Mouse (Mus musculus) neural tube, embryonic 14.5 days (tissue): ENCODE data around the gene Gtpbp1. TPM values are rescaled to one million over a fixed set of nuclear protein-coding genes. Genes with fewer than 3 reads are reported as not detected.

ENCODE experiments used
- ATAC-seq: fragments of 200-750 bp; cut with Nextera tagmentation; 2 replicates; pipeline ENCODE4 v1.8.0; 2017; ENCODE audit warnings: low read depth, mild to moderate bottlenecking, moderate TSS enrichment, moderate library complexity
- H3K27ac ChIP-seq: fragments of 300-500 bp; sonication (generic); 2 replicates; pipeline ENCODE4 v1.5.1; 2014; ENCODE audit warnings: low read depth, mild to moderate bottlenecking, control low read depth, low read length, moderate library complexity, mixed read lengths
- H3K27me3 ChIP-seq: fragments of 300-500 bp; sonication (generic); 2 replicates; pipeline ENCODE4 v1.6.1; 2014; ENCODE audit warnings: low read length; ENCODE audit not compliant: control insufficient read depth, insufficient read depth
- H3K36me3 ChIP-seq: fragments of 300-500 bp; sonication (generic); 2 replicates; pipeline ENCODE4 v1.6.1; 2014; ENCODE audit warnings: low read length, mixed read lengths; ENCODE audit not compliant: control insufficient read depth, insufficient read depth
- H3K4me1 ChIP-seq: fragments of 300-500 bp; sonication (generic); 2 replicates; pipeline ENCODE4 v1.6.1; 2014; ENCODE audit warnings: low read length; ENCODE audit not compliant: control insufficient read depth, insufficient read depth
- H3K4me2 ChIP-seq: fragments of 300-500 bp; sonication (generic); 2 replicates; pipeline ENCODE4 v1.6.1; 2014; ENCODE audit warnings: mild to moderate bottlenecking, low read depth, low read length, control low read depth
- H3K4me3 ChIP-seq: fragments of 300-500 bp; sonication (generic); 2 replicates; pipeline ENCODE4 v1.5.1; 2014; ENCODE audit warnings: low read depth, low read length, control low read depth, mixed read lengths
- H3K9ac ChIP-seq: fragments of 300-500 bp; sonication (generic); replicated peaks from 2 replicates; pipeline ENCODE4 v1.6.1; 2014; ENCODE audit warnings: low read depth, mild to moderate bottlenecking, control low read depth, low read length, mixed read lengths
- H3K9me3 ChIP-seq: fragments of 300-500 bp; sonication (generic); 2 replicates; pipeline ENCODE4 v1.6.1; 2016; ENCODE audit warnings: low read length; ENCODE audit not compliant: control insufficient read depth
- WGBS: fragments of 180-500 bp; shearing (Covaris S2); extraction: QIAGEN DNeasy Blood & Tissue Kit; methylation state at CpG from one replicate; pipeline ENCODE4 v1.1.7; 2014; 5-methylcytosine and 5-hydroxymethylcytosine counted together
- polyA plus RNA-seq: library from polyadenylated mRNA; unstranded; fragments of >200 nt; fragmentation: Nextera tagmentation; extraction: Ambion mirVana; gene quantifications from 2 replicates; pipeline ENCODE4 v1.2.1, GENCODE M21; 2014

Gene Gtpbp1
- polyA plus RNA-seq, 1 experiment from 2014 or later, result 37.5 TPM

GRCm38 (mm10) chr15:79681973-79682372 is 8.7 kb upstream of the Gtpbp1 start:
- Histone ChIP-seq H3K9me3 (no peaks in the 10 kb centered on the region), H3K27me3 (no peaks in the 10 kb centered on the region), H3K27ac (no peak overlapping the region), H3K4me3 (no peak overlapping the region), H3K4me2 (no peak overlapping the region), H3K4me1 (peaks cover 41% of the 10 kb centered on the region), H3K36me3 (no peaks in the 10 kb centered on the region), H3K9ac (no peak overlapping the region)
- WGBS, result 93% methylated on average over 4 of the region's 4 CpGs
- no peak for ATAC-seq

GRCm38 (mm10) chr15:79683146-79683545 is 7.5 kb upstream of the Gtpbp1 start:
- no peak for ATAC-seq
- H3K9ac ChIP-seq, result no peak overlapping the region
- H3K9me3 ChIP-seq, result no peaks in the 10 kb centered on the region

GRCm38 (mm10) chr15:79683707-79684465 is 6.8 kb upstream of the Gtpbp1 start:
- H3K4me2 ChIP-seq, result peak overlapping the region; percentile 71
- ATAC-seq, result no peak
- no peaks in the 10 kb centered on the region for H3K9me3 ChIP-seq
- 0 out of 2 replicates have a peak overlapping the region, but pooled peaks have one; percentile 2 for H3K9ac ChIP-seq
- H3K36me3 ChIP-seq, result no peaks in the 10 kb centered on the region
- H3K4me1 ChIP-seq, result peaks cover 41% of the 10 kb centered on the region
- peak overlapping the region; percentile 13; the same call in 1 of the 2 replicates for H3K4me3 ChIP-seq
- 80% methylated on average over 19 of the region's 19 CpGs for WGBS
- H3K27ac ChIP-seq, result no peak overlapping the region
- no peaks in the 10 kb centered on the region for H3K27me3 ChIP-seq

More at GRCm38 (mm10) chr15:79683146-79683545, 7.5 kb upstream of the Gtpbp1 start:
- Histone ChIP-seq H3K27ac (no peak overlapping the region), H3K36me3 (no peaks in the 10 kb centered on the region), H3K4me2 (0 out of 2 replicates have a peak overlapping the region, but pooled peaks have one; percentile 14), H3K4me3 (no peak overlapping the region), H3K27me3 (no peaks in the 10 kb centered on the region), H3K4me1 (peaks cover 41% of the 10 kb centered on the region)
- 94% methylated on average over 6 of the region's 6 CpGs for WGBS

- Histone ChIP-seq H3K4me3 (peak overlapping the region; percentile 13; the same call in 1 of the 2 replicates), H3K9me3 (no peaks in the 10 kb centered on the region), H3K4me2 (peak overlapping the region; percentile 71), H3K4me1 (peaks cover 42% of the 10 kb centered on the region), H3K27ac (no peak overlapping the region), H3K36me3 (no peaks in the 10 kb centered on the region), H3K27me3 (no peaks in the 10 kb centered on the region), H3K9ac (0 out of 2 replicates have a peak overlapping the region, but pooled peaks have one; percentile 2)
- 85% methylated on average over 6 of the region's 6 CpGs for WGBS
- ATAC-seq, result no peak
Measured at GRCm38 (mm10) chr15:79684616-79685015, 6.0 kb upstream of the Gtpbp1 start.

GRCm38 (mm10) chr15:79685141-79685641 is 5.5 kb upstream of the Gtpbp1 start:
- Histone ChIP-seq H3K9me3 (no peaks in the 10 kb centered on the region), H3K4me1 (peaks cover 47% of the 10 kb centered on the region), H3K27me3 (no peaks in the 10 kb centered on the region), H3K4me2 (peak overlapping the region; percentile 71), H3K36me3 (no peaks in the 10 kb centered on the region), H3K4me3 (peak overlapping the region; percentile 91), H3K9ac (0 out of 2 replicates have a peak overlapping the region, but pooled peaks have one; percentile 34), H3K27ac (no peak overlapping the region)
- 46% methylated on average over 6 of the region's 6 CpGs for WGBS
- no peak for ATAC-seq

- peaks cover 47% of the 10 kb centered on the region for H3K4me1 ChIP-seq
Measured at GRCm38 (mm10) chr15:79686046-79686869, 4.4 kb upstream of the Gtpbp1 start.

GRCm38 (mm10) chr15:79687175-79687574 is 3.5 kb upstream of the Gtpbp1 start:
- Histone ChIP-seq H3K36me3 (no peaks in the 10 kb centered on the region), H3K4me2 (peak overlapping the region; percentile 71), H3K9me3 (no peaks in the 10 kb centered on the region), H3K4me3 (peak overlapping the region; percentile 91), H3K27ac (peak overlapping the region; percentile 94), H3K4me1 (peaks cover 52% of the 10 kb centered on the region), H3K27me3 (no peaks in the 10 kb centered on the region), H3K9ac (peak overlapping the region; percentile 88)
- no peak for ATAC-seq
- WGBS, result under 1% methylated on average over 32 of the region's 33 CpGs

More at GRCm38 (mm10) chr15:79686046-79686869, 4.4 kb upstream of the Gtpbp1 start:
- Histone ChIP-seq H3K9ac (peak overlapping the region; percentile 88), H3K9me3 (no peaks in the 10 kb centered on the region), H3K4me3 (peak overlapping the region; percentile 91), H3K27ac (no peak overlapping the region), H3K36me3 (no peaks in the 10 kb centered on the region), H3K27me3 (no peaks in the 10 kb centered on the region), H3K4me2 (peak overlapping the region; percentile 71)
- 20% methylated on average over 15 of the region's 15 CpGs for WGBS
- no peak for ATAC-seq

- under 1% methylated on average over 64 of the region's 72 CpGs for WGBS
- H3K27me3 ChIP-seq, result no peaks in the 10 kb centered on the region
- peak; percentile 48 for ATAC-seq
- H3K9me3 ChIP-seq, result no peaks in the 10 kb centered on the region
- no peaks in the 10 kb centered on the region for H3K36me3 ChIP-seq
- H3K27ac ChIP-seq, result peak within 1 kb of the TSS; percentile 94
- peak within 1 kb of the TSS; percentile 88 for H3K9ac ChIP-seq
- peak within 1 kb of the TSS; percentile 71 for H3K4me2 ChIP-seq
- H3K4me3 ChIP-seq, result peak within 1 kb of the TSS; percentile 91
- H3K4me1 ChIP-seq, result peaks cover 53% of the 10 kb centered on the region
Measured at GRCm38 (mm10) chr15:79687646-79688267, 2.9 kb upstream of the Gtpbp1 start, which contains the start of gene Josd1. Josd1 (minus strand) TSS chr15:79687919.
